Mouse (Mus musculus): ENCODE data around the gene St3gal6. TPM values are rescaled to one million over a fixed set of nuclear protein-coding genes. Genes with fewer than 3 reads are reported as not detected.

Gene St3gal6
- 17.7 TPM in 2 replicates for polyA plus RNA-seq (2015; fragmentation: Nextera tagmentation; extraction: Ambion mirVana)

DNA sequence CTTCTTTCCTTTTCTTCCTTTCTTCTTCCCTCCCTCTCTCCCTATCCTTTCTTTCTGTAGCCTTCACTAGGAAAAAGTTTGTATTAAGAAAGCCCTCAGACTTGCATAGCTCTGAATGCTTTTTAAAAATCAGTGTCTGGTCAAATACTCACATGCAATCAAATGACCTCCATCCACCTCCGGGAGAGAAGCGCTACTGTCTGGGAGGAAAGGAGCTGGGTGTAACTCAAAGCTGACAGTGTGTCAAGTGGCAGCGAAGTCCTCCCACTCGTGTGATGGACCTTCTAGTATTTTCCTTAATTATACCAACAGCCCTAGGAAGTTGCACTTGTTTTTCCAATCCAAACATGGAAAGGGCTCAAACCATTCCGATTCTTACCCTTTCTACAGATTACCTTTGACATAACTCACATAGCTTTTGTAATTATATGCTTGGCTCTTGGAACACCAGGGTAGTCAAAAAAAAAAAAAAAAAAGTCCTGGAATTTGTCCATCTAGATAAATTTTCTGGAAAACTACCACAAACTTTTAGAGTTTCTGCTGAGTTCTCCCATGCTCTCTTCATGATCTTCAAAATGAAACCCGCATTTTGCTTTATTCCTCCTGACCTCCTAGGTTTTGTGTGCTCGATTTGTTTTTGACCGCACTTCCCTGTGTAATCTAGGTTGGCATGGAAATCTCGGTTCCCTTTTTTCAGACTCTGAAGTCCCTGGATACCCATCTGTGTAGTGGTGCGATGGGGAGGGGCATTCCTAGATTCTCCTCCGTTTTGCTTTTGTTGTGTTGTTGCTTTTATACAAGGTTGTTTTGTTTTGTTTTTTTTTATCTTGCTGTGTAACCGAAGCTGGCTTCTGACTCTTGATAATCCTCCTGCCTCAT lies at the start of gene St3gal6:
Gene St3gal6 (minus strand): TSS at position 272 of the 879 bp plus-strand sequence.
- Histone ChIP-seq H3K4me2 (ENCODE audit: low read length) (peak within 1 kb of the TSS; percentile 92), H3K27ac (ENCODE audit: low read depth, low read length) (peak within 1 kb of the TSS; percentile 82), H3K4me1 (ENCODE audit: control insufficient read depth, insufficient read depth, low read depth, low read length) (peaks cover 6% of the 10 kb centered on the region; the same call in 1 of the 2 replicates), H3K4me3 (ENCODE audit: low read length) (peak within 1 kb of the TSS; percentile 83), H3K9me3 (ENCODE audit: control insufficient read depth, low read length) (no peaks in the 10 kb centered on the region), H3K27me3 (replicated peaks; ENCODE audit: control insufficient read depth, insufficient read depth, low read length) (0 out of 2 replicates have a peak, but pooled peaks cover 2% of the 10 kb centered on the region), H3K36me3 (ENCODE audit: control insufficient read depth, insufficient read depth, low read length) (no peaks in the 10 kb centered on the region), H3K9ac (ENCODE audit: low read depth, low read length) (peak within 1 kb of the TSS; percentile 88)
- WGBS = 90% methylated on average over 12 of the region's 12 CpGs
- ATAC-seq = no peak

- ATAC-seq = no peak
- no peaks in the 10 kb centered on the region for H3K27me3 ChIP-seq (replicated peaks; ENCODE audit: control insufficient read depth, insufficient read depth, low read length)
- H3K4me2 ChIP-seq (ENCODE audit: low read length) = no peak overlapping the region
Observed at GRCm38 (mm10) chr16:58570694-58571264, 46.7 kb upstream of the St3gal6 start.

GRCm38 (mm10) chr16:58561196-58561595 lies 37.2 kb upstream of the St3gal6 start:
- Histone ChIP-seq H3K9me3 (ENCODE audit: control insufficient read depth, low read length) (no peaks in the 10 kb centered on the region), H3K27ac (ENCODE audit: low read depth, low read length) (no peak overlapping the region), H3K4me2 (ENCODE audit: low read length) (no peak overlapping the region), H3K27me3 (replicated peaks; ENCODE audit: control insufficient read depth, insufficient read depth, low read length) (no peaks in the 10 kb centered on the region), H3K4me3 (ENCODE audit: low read length) (no peak overlapping the region), H3K36me3 (ENCODE audit: control insufficient read depth, insufficient read depth, low read length) (no peaks in the 10 kb centered on the region), H3K9ac (ENCODE audit: low read depth, low read length) (no peak overlapping the region), H3K4me1 (ENCODE audit: control insufficient read depth, insufficient read depth, low read depth, low read length) (no peaks in the 10 kb centered on the region)
- 91% methylated on average over 2 of the region's 2 CpGs for WGBS
- ATAC-seq = no peak

More at GRCm38 (mm10) chr16:58570694-58571264, 46.7 kb upstream of the St3gal6 start:
- Histone ChIP-seq H3K9me3 (ENCODE audit: control insufficient read depth, low read length) (no peaks in the 10 kb centered on the region), H3K4me1 (ENCODE audit: control insufficient read depth, insufficient read depth, low read depth, low read length) (no peaks in the 10 kb centered on the region), H3K9ac (ENCODE audit: low read depth, low read length) (no peak overlapping the region), H3K27ac (ENCODE audit: low read depth, low read length) (no peak overlapping the region), H3K4me3 (ENCODE audit: low read length) (no peak overlapping the region), H3K36me3 (ENCODE audit: control insufficient read depth, insufficient read depth, low read length) (no peaks in the 10 kb centered on the region)

DNA sequence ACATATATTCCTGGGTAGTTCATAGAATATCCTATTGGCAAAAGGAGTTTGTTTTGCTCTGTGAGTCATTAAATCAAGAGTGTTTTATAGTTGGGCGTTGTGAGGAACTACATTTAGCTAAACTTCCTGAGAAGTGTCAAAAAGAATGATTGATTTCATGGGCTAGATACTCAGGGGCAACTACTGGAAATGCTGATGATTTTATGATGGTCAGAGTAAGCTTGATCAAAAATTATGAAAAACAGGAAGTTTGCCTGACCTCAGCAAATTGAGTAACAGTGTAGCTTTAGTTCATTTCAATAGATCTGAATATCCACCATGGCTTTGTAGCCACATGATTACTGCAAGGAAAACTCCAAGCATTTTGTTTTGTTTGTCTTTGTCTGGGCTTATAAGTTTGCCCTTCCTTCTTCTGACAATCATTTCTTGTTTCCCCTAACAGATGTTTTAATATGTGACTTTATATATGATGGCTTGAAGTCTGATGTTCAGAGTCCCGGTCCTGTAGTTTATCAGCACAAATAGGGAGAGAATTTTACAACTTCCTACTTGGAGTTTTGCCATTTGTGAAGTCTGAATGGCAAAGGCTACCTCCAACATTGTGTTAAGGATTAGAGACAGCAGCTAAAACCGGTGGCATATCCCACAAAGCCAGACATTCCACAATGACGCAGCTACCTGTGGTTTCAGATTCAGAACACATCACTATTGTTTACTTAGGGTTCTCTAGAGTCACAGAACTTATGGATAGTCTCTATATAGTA lies 32.2 kb upstream of the St3gal6 start:
- Histone ChIP-seq H3K4me1 (ENCODE audit: control insufficient read depth, insufficient read depth, low read depth, low read length) (no peaks in the 10 kb centered on the region), H3K9me3 (ENCODE audit: control insufficient read depth, low read length) (no peaks in the 10 kb centered on the region), H3K9ac (ENCODE audit: low read depth, low read length) (no peak overlapping the region), H3K36me3 (ENCODE audit: control insufficient read depth, insufficient read depth, low read length) (no peaks in the 10 kb centered on the region), H3K4me3 (ENCODE audit: low read length) (no peak overlapping the region), H3K27me3 (replicated peaks; ENCODE audit: control insufficient read depth, insufficient read depth, low read length) (no peaks in the 10 kb centered on the region), H3K27ac (ENCODE audit: low read depth, low read length) (no peak overlapping the region), H3K4me2 (ENCODE audit: low read length) (no peak overlapping the region)
- WGBS = 75% methylated on average over 4 of the region's 4 CpGs
- ATAC-seq = no peak

GRCm38 (mm10) chr16:58554673-58555072 lies 30.6 kb upstream of the St3gal6 start:
- Histone ChIP-seq H3K27ac (ENCODE audit: low read depth, low read length) (no peak overlapping the region), H3K36me3 (ENCODE audit: control insufficient read depth, insufficient read depth, low read length) (no peaks in the 10 kb centered on the region), H3K9me3 (ENCODE audit: control insufficient read depth, low read length) (no peaks in the 10 kb centered on the region), H3K27me3 (replicated peaks; ENCODE audit: control insufficient read depth, insufficient read depth, low read length) (no peaks in the 10 kb centered on the region), H3K9ac (ENCODE audit: low read depth, low read length) (no peak overlapping the region), H3K4me2 (ENCODE audit: low read length) (no peak overlapping the region), H3K4me1 (ENCODE audit: control insufficient read depth, insufficient read depth, low read depth, low read length) (no peaks in the 10 kb centered on the region), H3K4me3 (ENCODE audit: low read length) (no peak overlapping the region)
- 74% methylated on average over 1 of the region's 1 CpGs for WGBS
- no peak for ATAC-seq

DNA sequence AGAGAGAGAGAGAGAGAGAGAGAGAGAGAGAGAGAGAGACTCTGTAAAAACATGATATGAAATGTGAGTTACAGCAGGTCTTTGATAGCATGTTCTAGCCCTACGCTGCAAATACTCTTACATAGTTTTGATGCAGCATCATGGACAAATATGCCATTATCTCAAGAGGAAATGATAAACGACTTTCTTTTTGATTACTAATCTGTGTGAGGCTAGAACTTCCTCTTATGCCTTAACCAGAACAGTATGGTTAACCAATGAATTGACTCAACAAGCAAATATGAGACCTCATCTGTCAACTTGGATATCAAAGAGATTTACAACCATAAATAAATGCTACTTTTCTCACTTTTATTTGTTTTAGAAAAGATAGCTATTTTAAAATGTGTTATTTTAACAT lies 24.0 kb upstream of the St3gal6 start:
- Histone ChIP-seq H3K27ac (ENCODE audit: low read depth, low read length) (no peak overlapping the region), H3K4me2 (ENCODE audit: low read length) (no peak overlapping the region), H3K36me3 (ENCODE audit: control insufficient read depth, insufficient read depth, low read length) (no peaks in the 10 kb centered on the region), H3K4me3 (ENCODE audit: low read length) (no peak overlapping the region), H3K4me1 (ENCODE audit: control insufficient read depth, insufficient read depth, low read depth, low read length) (no peaks in the 10 kb centered on the region), H3K27me3 (replicated peaks; ENCODE audit: control insufficient read depth, insufficient read depth, low read length) (no peaks in the 10 kb centered on the region), H3K9me3 (ENCODE audit: control insufficient read depth, low read length) (no peaks in the 10 kb centered on the region), H3K9ac (ENCODE audit: low read depth, low read length) (no peak overlapping the region)
- 83% methylated on average over 2 of the region's 2 CpGs for WGBS
- no peak for ATAC-seq

GRCm38 (mm10) chr16:58546128-58546527 lies 22.1 kb upstream of the St3gal6 start:
- H3K27ac ChIP-seq (ENCODE audit: low read depth, low read length) = no peak overlapping the region
- 71% methylated on average over 1 of the region's 1 CpGs for WGBS
- H3K27me3 ChIP-seq (replicated peaks; ENCODE audit: control insufficient read depth, insufficient read depth, low read length) = no peaks in the 10 kb centered on the region
- H3K36me3 ChIP-seq (ENCODE audit: control insufficient read depth, insufficient read depth, low read length) = no peaks in the 10 kb centered on the region
- no peaks in the 10 kb centered on the region for H3K4me1 ChIP-seq (ENCODE audit: control insufficient read depth, insufficient read depth, low read depth, low read length)
- no peak overlapping the region for H3K4me2 ChIP-seq (ENCODE audit: low read length)
- no peaks in the 10 kb centered on the region for H3K9me3 ChIP-seq (ENCODE audit: control insufficient read depth, low read length)
- no peak overlapping the region for H3K4me3 ChIP-seq (ENCODE audit: low read length)
- ATAC-seq = no peak
- H3K9ac ChIP-seq (ENCODE audit: low read depth, low read length) = no peak overlapping the region

GRCm38 (mm10) chr16:58539490-58539889 lies 15.4 kb upstream of the St3gal6 start:
- no peak overlapping the region for H3K4me2 ChIP-seq (ENCODE audit: low read length)
- 86% methylated on average over 1 of the region's 1 CpGs for WGBS

DNA sequence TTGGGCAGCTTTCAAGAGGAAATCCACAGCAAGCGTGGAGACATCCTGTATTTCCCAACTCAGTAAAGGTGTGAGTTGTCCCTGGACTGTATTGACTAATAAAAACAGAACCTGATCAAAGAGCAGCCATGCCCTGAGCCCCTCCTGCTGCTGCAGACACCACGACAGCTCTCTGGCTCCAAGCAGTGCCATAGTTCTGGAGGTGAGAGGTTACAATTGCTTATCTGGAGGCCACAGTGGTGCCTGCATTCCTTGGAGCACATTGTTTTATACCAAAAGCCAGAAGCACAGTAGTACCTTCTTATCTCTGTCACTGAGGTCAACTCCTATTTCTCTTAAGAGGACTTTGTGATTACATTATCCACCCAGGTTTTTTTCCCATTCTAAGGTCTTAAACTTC lies 15.0 kb upstream of the St3gal6 start:
- Histone ChIP-seq H3K9ac (ENCODE audit: low read depth, low read length) (no peak overlapping the region), H3K9me3 (ENCODE audit: control insufficient read depth, low read length) (no peaks in the 10 kb centered on the region), H3K27me3 (replicated peaks; ENCODE audit: control insufficient read depth, insufficient read depth, low read length) (no peaks in the 10 kb centered on the region), H3K4me3 (ENCODE audit: low read length) (no peak overlapping the region), H3K4me1 (ENCODE audit: control insufficient read depth, insufficient read depth, low read depth, low read length) (no peaks in the 10 kb centered on the region), H3K27ac (ENCODE audit: low read depth, low read length) (no peak overlapping the region), H3K4me2 (ENCODE audit: low read length) (no peak overlapping the region), H3K36me3 (ENCODE audit: control insufficient read depth, insufficient read depth, low read length) (no peaks in the 10 kb centered on the region)
- no peak for ATAC-seq
- WGBS = 52% methylated on average over 2 of the region's 2 CpGs

More at GRCm38 (mm10) chr16:58539490-58539889, 15.4 kb upstream of the St3gal6 start:
- Histone ChIP-seq H3K9me3 (ENCODE audit: control insufficient read depth, low read length) (no peaks in the 10 kb centered on the region), H3K27ac (ENCODE audit: low read depth, low read length) (no peak overlapping the region), H3K4me1 (ENCODE audit: control insufficient read depth, insufficient read depth, low read depth, low read length) (no peaks in the 10 kb centered on the region), H3K9ac (ENCODE audit: low read depth, low read length) (no peak overlapping the region), H3K4me3 (ENCODE audit: low read length) (no peak overlapping the region), H3K36me3 (ENCODE audit: control insufficient read depth, insufficient read depth, low read length) (no peaks in the 10 kb centered on the region), H3K27me3 (replicated peaks; ENCODE audit: control insufficient read depth, insufficient read depth, low read length) (no peaks in the 10 kb centered on the region)
- no peak for ATAC-seq

Measured in hindbrain, embryonic 16.5 days (tissue).